ENCODE assay signal across 1 mouse cellular context in the genomic region with DNA sequence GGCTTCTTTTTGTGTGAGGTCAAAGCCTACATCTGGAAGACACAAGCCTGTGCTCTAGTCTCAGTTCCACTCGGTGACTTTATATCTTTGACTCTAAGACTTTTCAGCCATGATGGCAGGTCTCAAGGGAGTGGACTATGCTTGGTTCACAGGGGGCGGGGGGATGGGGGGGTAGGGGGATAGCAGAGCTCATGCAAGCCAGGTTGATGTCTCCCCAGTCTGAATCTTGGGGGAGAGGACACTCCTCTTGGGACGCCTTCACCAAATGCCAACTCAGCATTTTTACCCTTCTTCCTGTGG.
A peak's percentile ranks its signal among the peaks of the same experiment; 100 is the strongest.
TF ChIP-seq lines count a peak whose summit lies in the region.

No protein-coding gene starts in this region.

TF ChIP-seq in CH12.LX, 34 proteins besides CTCF, POLR2A, EP300 and RAD21:
- TF ChIP-seq IRF4 (IDR thresholded peaks at IDR 0.05; ENCODE audit: low read depth, low read length) (no peak), MAFK (IDR thresholded peaks at IDR 0.05; ENCODE audit: insufficient replicate concordance, low read length) (peak; percentile 99)
